Mouse (Mus musculus) skeletal muscle tissue, postnatal 0 days (tissue): ENCODE data around the gene Hbb-bs. TPM values are rescaled to one million over a fixed set of nuclear protein-coding genes. Genes with fewer than 3 reads are reported as not detected.

Experiments used
- polyA plus RNA-seq: library from polyadenylated mRNA; unstranded; fragments of >200 nt; fragmentation: Nextera tagmentation; extraction: Ambion mirVana; gene quantifications from 2 replicates; pipeline ENCODE4 v1.2.1, GENCODE M21; 2015

Gene Hbb-bs
- 1,956 and 2,204 TPM in 2 replicates for polyA plus RNA-seq

GRCm38 (mm10) chr7:103827808-103828207, at the start of gene Hbb-bs:
TSS of gene Hbb-bs (minus strand) at chr7:103828096.

GRCm38 (mm10) chr7:103853090-103853489, 25.2 kb upstream of the Hbb-bs start, which contains the start of gene Hbb-y:
TSS of gene Hbb-y (minus strand) at chr7:103853216.

GRCm38 (mm10) chr7:103843034-103843433, 15.1 kb upstream of the Hbb-bs start, which contains the start of gene Hbb-bh1:
TSS of gene Hbb-bh1 (minus strand) at chr7:103843164.

GRCm38 (mm10) chr7:103840268-103840667, 12.4 kb upstream of the Hbb-bs start, which contains the start of gene Hbb-bh2:
TSS of gene Hbb-bh2 (minus strand) at chr7:103840520.

GRCm38 (mm10) chr7:103813766-103814165, 14.1 kb downstream of the Hbb-bs start, which contains the start of gene Hbb-bt:
TSS of gene Hbb-bt (minus strand) at chr7:103813996.

GRCm38 (mm10) chr7:103791721-103792120, 36.2 kb downstream of the Hbb-bs start, which contains the start of gene Olfr67:
TSS of gene Olfr67 (minus strand) at chr7:103791821.

GRCm38 (mm10) chr7:103779598-103779997, 48.3 kb downstream of the Hbb-bs start, which contains the start of gene Olfr68:
TSS of gene Olfr68 (minus strand) at chr7:103779698.

Other genes with a start within 250 kb of the Hbb-bs start
- gene Olfr618, start 238.0 kb downstream of the Hbb-bs start, polyA plus RNA-seq, result not detected in 2 replicates
- gene Olfr619, start 227.5 kb downstream of the Hbb-bs start, polyA plus RNA-seq, result not detected in 2 replicates
- gene Olfr620, start 215.6 kb downstream of the Hbb-bs start, polyA plus RNA-seq, result not detected in 2 replicates
- not detected in 2 replicates for gene Olfr622, start 185.4 kb downstream of the Hbb-bs start, polyA plus RNA-seq
- gene Olfr623, start 164.4 kb downstream of the Hbb-bs start, polyA plus RNA-seq, result not detected in 2 replicates
- 0.03 and 0.06 TPM in 2 replicates for gene Olfr624, start 156.9 kb downstream of the Hbb-bs start, polyA plus RNA-seq
- not detected in 2 replicates for gene Olfr625-ps1, start 145.4 kb downstream of the Hbb-bs start, polyA plus RNA-seq
- gene Olfr243, start 113.4 kb downstream of the Hbb-bs start, polyA plus RNA-seq, result not detected in 2 replicates
- gene Olfr628, start 97.7 kb downstream of the Hbb-bs start, polyA plus RNA-seq, result not detected in 2 replicates
- gene Olfr629, start 83.2 kb downstream of the Hbb-bs start, polyA plus RNA-seq, result not detected in 2 replicates
- gene Olfr630, start 70.8 kb downstream of the Hbb-bs start, polyA plus RNA-seq, result not detected in 2 replicates
- not detected in 2 replicates for gene Olfr69, start 56.5 kb downstream of the Hbb-bs start, polyA plus RNA-seq
- gene Olfr68, start 48.4 kb downstream of the Hbb-bs start, polyA plus RNA-seq, result not detected in 2 replicates
- gene Olfr67, start 36.3 kb downstream of the Hbb-bs start, polyA plus RNA-seq, result not detected in 2 replicates
- gene Hbb-bt, start 14.1 kb downstream of the Hbb-bs start, polyA plus RNA-seq, result 421 and 497 TPM in 2 replicates
- not detected in 2 replicates for gene Hbb-bh2, start 12.4 kb upstream of the Hbb-bs start, polyA plus RNA-seq
- gene Hbb-bh1, start 15.1 kb upstream of the Hbb-bs start, polyA plus RNA-seq, result not detected in 2 replicates
- gene Hbb-y, start 25.1 kb upstream of the Hbb-bs start, polyA plus RNA-seq, result not detected in 2 replicates
- not detected in 2 replicates for gene Olfr66, start 58.2 kb upstream of the Hbb-bs start, polyA plus RNA-seq
- not detected in 2 replicates for gene Olfr64, start 66.4 kb upstream of the Hbb-bs start, polyA plus RNA-seq
- not detected in 2 replicates for gene Olfr65, start 75.4 kb upstream of the Hbb-bs start, polyA plus RNA-seq
- not detected in 2 replicates for gene Olfr631, start 100.7 kb upstream of the Hbb-bs start, polyA plus RNA-seq
- not detected in 2 replicates for gene Olfr632, start 106.3 kb upstream of the Hbb-bs start, polyA plus RNA-seq
- not detected in 2 replicates for gene Olfr633, start 116.3 kb upstream of the Hbb-bs start, polyA plus RNA-seq
- gene Olfr635, start 143.1 kb upstream of the Hbb-bs start, polyA plus RNA-seq, result not detected in 2 replicates
- gene Olfr638, start 170.7 kb upstream of the Hbb-bs start, polyA plus RNA-seq, result not detected in 2 replicates
- not detected in 2 replicates for gene Olfr639, start 189.2 kb upstream of the Hbb-bs start, polyA plus RNA-seq
- not detected in 2 replicates for gene Olfr640, start 197.5 kb upstream of the Hbb-bs start, polyA plus RNA-seq
- not detected in 2 replicates for gene Olfr641, start 207.3 kb upstream of the Hbb-bs start, polyA plus RNA-seq
- gene Olfr642, start 224.6 kb upstream of the Hbb-bs start, polyA plus RNA-seq, result not detected in 2 replicates
- not detected in 2 replicates for gene 4930516K23Rik, start 233.3 kb upstream of the Hbb-bs start, polyA plus RNA-seq
- gene Olfr644, start 243.8 kb upstream of the Hbb-bs start, polyA plus RNA-seq, result not detected in 2 replicates